Mouse (Mus musculus) heart, postnatal 0 days (tissue): ENCODE measurements around the gene Btd. TPM values are rescaled to one million over a fixed set of nuclear protein-coding genes. Genes with fewer than 3 reads are reported as not detected.
A peak's percentile ranks its signal among the peaks of the same experiment; 100 is the strongest.

ENCODE experiments used
- ATAC-seq: fragments of 200-750 bp; cut with Nextera tagmentation; 2 replicates; pipeline ENCODE4 v1.8.0; 2017; ENCODE audit warnings: low read depth, moderate number of reproducible peaks, moderate library complexity; ENCODE audit not compliant: insufficient read depth
- DNase-seq: peaks from one replicate; pipeline ENCODE4 v3.0.0-alpha.2; 2016; ENCODE audit warnings: low spot score
- H3K27ac ChIP-seq: fragments of 300-500 bp; sonication (generic); 2 replicates; pipeline ENCODE4 v1.5.1; 2014; ENCODE audit warnings: low read depth, mild to moderate bottlenecking
- H3K27me3 ChIP-seq: fragments of 300-500 bp; sonication (generic); 2 replicates; pipeline ENCODE4 v1.6.1; 2014; ENCODE audit warnings: low read length, mixed read lengths; ENCODE audit not compliant: control insufficient read depth, insufficient read depth
- H3K36me3 ChIP-seq: fragments of 300-500 bp; sonication (generic); replicated peaks from 2 replicates; pipeline ENCODE4 v1.6.1; 2014; ENCODE audit warnings: low read length, mixed read lengths; ENCODE audit not compliant: control insufficient read depth, insufficient read depth
- H3K4me1 ChIP-seq: fragments of 300-500 bp; sonication (generic); 2 replicates; pipeline ENCODE4 v1.6.1; 2014; ENCODE audit warnings: antibody characterized with exemption; ENCODE audit not compliant: control insufficient read depth, insufficient read depth
- H3K4me2 ChIP-seq: fragments of 300-500 bp; sonication (generic); 2 replicates; pipeline ENCODE4 v1.6.1; 2014; ENCODE audit warnings: low read depth, mild to moderate bottlenecking, low read length, moderate library complexity
- H3K4me3 ChIP-seq: fragments of 300-500 bp; sonication (generic); 2 replicates; pipeline ENCODE4 v1.5.1; 2014; ENCODE audit warnings: low read depth, low read length
- H3K9ac ChIP-seq: fragments of 300-500 bp; sonication (generic); replicated peaks from 2 replicates; pipeline ENCODE4 v1.6.1; 2014; ENCODE audit warnings: low read depth, low read length, mixed read lengths
- H3K9me3 ChIP-seq: fragments of 300-500 bp; sonication (generic); replicated peaks from 2 replicates; pipeline ENCODE4 v1.6.1; 2016; ENCODE audit warnings: low read length; ENCODE audit not compliant: control insufficient read depth
- CTCF ChIP-seq: IDR thresholded peaks from 2 replicates; pipeline ENCODE4 v1.5.1; 2016; ENCODE audit warnings: antibody characterized with exemption, control low read depth, low read depth
- EP300 ChIP-seq: IDR thresholded peaks from 2 replicates; pipeline ENCODE4 v1.6.1; 2016; ENCODE audit warnings: antibody characterized with exemption, low read depth
- WGBS: fragments of 180-500 bp; shearing (Covaris S2); extraction: QIAGEN DNeasy Blood & Tissue Kit; methylation state at CpG from one replicate; pipeline ENCODE4 v1.1.7; 2014; 5-methylcytosine and 5-hydroxymethylcytosine counted together
- polyA plus RNA-seq: library from polyadenylated mRNA; unstranded; fragments of >200 nt; fragmentation: Nextera tagmentation; extraction: Ambion mirVana; gene quantifications from 2 replicates; pipeline ENCODE4 v1.2.1, GENCODE M21; 2015
- total RNA-seq: library from RNA; depleted of rRNA; stranded (reverse); fragments of >200 nt; gene quantifications from 2 replicates; pipeline ENCODE4 v1.2.3, GENCODE M21; 2014; ENCODE audit warnings: low replicate concordance; rRNA removed

Gene Btd
- total and polyA plus RNA-seq, 2 experiments from 2014 or later: 15.0 to 29.0 TPM

DNA sequence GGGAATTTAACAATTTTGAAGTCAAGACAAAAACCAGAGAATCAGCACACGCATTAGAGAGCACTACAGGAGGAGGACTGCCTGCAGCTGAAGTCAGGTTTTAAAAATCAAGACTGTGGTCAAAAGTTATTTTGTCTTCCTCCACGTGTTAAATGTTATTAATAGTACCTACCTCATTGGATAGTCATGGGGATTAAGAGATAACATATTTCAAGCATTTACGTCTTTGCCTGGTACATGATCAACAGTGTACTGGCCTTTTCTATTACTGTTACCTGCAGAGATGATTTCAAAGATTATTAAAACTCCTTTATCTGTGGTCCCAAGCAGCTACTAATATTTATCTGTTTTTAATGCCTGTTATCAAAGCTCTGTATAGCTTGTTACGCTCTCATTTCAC is 56.9 kb downstream of the Btd start:
- DNase-seq (peak; percentile 34), ATAC-seq (peak; percentile 74)
- Histone ChIP-seq H3K4me2 (no peak overlapping the region), H3K36me3 (peaks cover 35% of the 10 kb centered on the region), H3K9me3 (no peaks in the 10 kb centered on the region), H3K9ac (no peak overlapping the region), H3K27me3 (no peaks in the 10 kb centered on the region), H3K4me1 (peaks cover 14% of the 10 kb centered on the region; the same call in 1 of the 2 replicates), H3K4me3 (no peak overlapping the region), H3K27ac (peak overlapping the region; percentile 76)
- WGBS: 43% methylated on average over 4 of the region's 4 CpGs
- TF ChIP-seq EP300 (no peak), CTCF (no peak)

DNA sequence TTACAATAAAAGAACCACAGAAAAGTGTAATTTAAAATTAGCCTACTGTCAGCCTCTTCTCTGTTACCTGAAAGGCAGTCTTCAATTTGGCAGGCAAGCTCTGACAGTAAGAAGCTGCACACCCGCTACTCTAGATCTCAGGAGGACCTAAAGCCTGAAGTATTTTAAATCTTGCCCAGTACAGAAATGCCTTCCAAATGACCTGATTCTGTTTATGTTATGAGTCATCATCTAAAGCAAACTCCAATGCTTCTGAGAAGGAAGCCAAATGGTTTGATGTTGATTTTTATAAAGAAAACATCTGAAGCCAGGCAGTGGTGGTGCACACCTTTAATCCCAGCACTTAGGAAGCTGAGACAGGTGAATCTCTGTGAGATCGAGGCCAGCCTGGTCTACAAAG is 59.5 kb downstream of the Btd start:
- no peak for TF ChIP-seq EP300
- TF ChIP-seq CTCF: no peak
- peaks cover 54% of the 10 kb centered on the region for H3K36me3 ChIP-seq
- WGBS: 76% methylated on average over 2 of the region's 2 CpGs
- no peaks in the 10 kb centered on the region for H3K27me3 ChIP-seq
- H3K9me3 ChIP-seq: no peaks in the 10 kb centered on the region
- DNase-seq (no peak), ATAC-seq (no peak)
- no peak overlapping the region for H3K4me3 ChIP-seq
- H3K27ac ChIP-seq: no peak overlapping the region
- H3K4me2 ChIP-seq: no peak overlapping the region
- no peak overlapping the region for H3K9ac ChIP-seq
- peaks cover 17% of the 10 kb centered on the region; the same call in 1 of the 2 replicates for H3K4me1 ChIP-seq

DNA sequence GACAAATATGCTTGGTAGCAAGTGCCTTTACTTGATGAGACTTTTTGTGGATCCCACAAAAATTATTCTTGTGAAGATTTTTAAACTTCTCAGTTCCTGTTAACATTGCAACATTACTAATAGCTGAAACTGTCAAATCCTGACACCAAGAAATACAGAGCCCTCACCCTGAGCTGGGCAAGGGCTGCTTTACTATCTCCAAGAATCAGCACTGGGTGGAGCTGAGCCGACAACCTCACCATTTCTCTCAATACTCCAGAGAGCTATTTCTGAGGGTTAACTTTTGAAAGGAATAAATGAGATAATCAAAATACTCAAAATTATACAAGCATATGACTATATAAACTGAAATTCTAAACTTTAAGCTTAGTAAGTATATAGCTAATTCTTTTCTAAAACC is 68.5 kb downstream of the Btd start:
- Histone ChIP-seq H3K27me3 (no peaks in the 10 kb centered on the region), H3K4me2 (no peak overlapping the region), H3K9me3 (no peaks in the 10 kb centered on the region), H3K9ac (no peak overlapping the region), H3K36me3 (peaks cover 39% of the 10 kb centered on the region), H3K4me1 (no peaks in the 10 kb centered on the region), H3K27ac (no peak overlapping the region), H3K4me3 (no peak overlapping the region)
- TF ChIP-seq EP300: no peak
- DNase-seq: no peak
- WGBS: 76% methylated on average over 1 of the region's 1 CpGs
- no peak for ATAC-seq

GRCm38 (mm10) chr14:31715669-31716068 is 74.8 kb downstream of the Btd start:
- no peaks in the 10 kb centered on the region for H3K9me3 ChIP-seq
- no peak overlapping the region for H3K27ac ChIP-seq
- H3K4me2 ChIP-seq: no peak overlapping the region
- H3K27me3 ChIP-seq: no peaks in the 10 kb centered on the region
- H3K4me1 ChIP-seq: no peaks in the 10 kb centered on the region
- no peak overlapping the region for H3K9ac ChIP-seq
- ATAC-seq (no peak), DNase-seq (no peak)
- H3K4me3 ChIP-seq: no peak overlapping the region
- H3K36me3 ChIP-seq: peaks cover 53% of the 10 kb centered on the region
- TF ChIP-seq EP300: no peak
- no peak for TF ChIP-seq CTCF

DNA sequence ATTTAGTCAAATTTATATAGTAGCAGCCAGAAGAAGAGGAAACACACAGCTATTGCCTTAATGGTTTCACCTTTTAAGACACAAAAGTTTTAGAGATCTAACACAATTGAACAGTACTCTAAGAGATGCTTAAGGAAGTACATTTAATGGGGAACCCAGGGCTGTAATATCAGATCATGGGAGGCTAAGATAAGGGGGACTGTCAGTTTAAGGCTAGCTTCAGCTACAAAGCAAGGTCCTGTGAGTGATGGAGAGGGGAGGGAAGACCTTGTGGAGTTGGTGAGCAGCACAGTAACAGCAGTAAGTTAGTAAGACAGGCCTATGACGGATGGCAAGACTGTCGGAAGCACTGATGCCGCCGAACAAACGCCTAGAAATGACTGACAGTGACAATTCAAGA is 76.5 kb downstream of the Btd start:
- WGBS: 92% methylated on average over 5 of the region's 5 CpGs
- ATAC-seq (no peak), DNase-seq (no peak)
- no peak overlapping the region for H3K4me3 ChIP-seq
- H3K4me1 ChIP-seq: no peaks in the 10 kb centered on the region
- no peak overlapping the region for H3K4me2 ChIP-seq
- no peaks in the 10 kb centered on the region for H3K27me3 ChIP-seq
- H3K9me3 ChIP-seq: no peaks in the 10 kb centered on the region
- H3K27ac ChIP-seq: no peak overlapping the region
- peaks cover 58% of the 10 kb centered on the region for H3K36me3 ChIP-seq
- H3K9ac ChIP-seq: no peak overlapping the region
- TF ChIP-seq CTCF (no peak), EP300 (no peak)

Other genes starting within 250 kb of the Btd start
- gene Sh3bp5, start 204.9 kb upstream of the Btd start, total RNA-seq: 10.2 and 14.2 TPM in 2 replicates
- gene Sh3bp5, start 204.9 kb upstream of the Btd start, polyA plus RNA-seq: 37.6 and 43.4 TPM in 2 replicates
- 7.4 and 12.1 TPM in 2 replicates for gene Eaf1, start 146.6 kb upstream of the Btd start, total RNA-seq
- gene Eaf1, start 146.6 kb upstream of the Btd start, polyA plus RNA-seq: 6.5 TPM in 2 replicates
- 9.0 and 21.7 TPM in 2 replicates for gene Mettl6, start 146.0 kb upstream of the Btd start, total RNA-seq
- 23.3 and 26.6 TPM in 2 replicates for gene Mettl6, start 146.0 kb upstream of the Btd start, polyA plus RNA-seq
- 13.8 and 16.4 TPM in 2 replicates for gene Colq, start 49.7 kb upstream of the Btd start, total RNA-seq
- 7.5 and 7.9 TPM in 2 replicates for gene Colq, start 49.7 kb upstream of the Btd start, polyA plus RNA-seq
- not detected in 2 replicates for gene Gm49387, start 150 bp upstream of the Btd start, total RNA-seq
- gene Gm49387, start 150 bp upstream of the Btd start, polyA plus RNA-seq: 1.7 and 1.9 TPM in 2 replicates
- 22.4 and 25.5 TPM in 2 replicates for gene Hacl1, start 258 bp downstream of the Btd start, total RNA-seq
- gene Hacl1, start 258 bp downstream of the Btd start, polyA plus RNA-seq: 9.2 and 12.2 TPM in 2 replicates
- 16.2 and 17.7 TPM in 2 replicates for gene Ankrd28, start 189.6 kb downstream of the Btd start, total RNA-seq
- 3.8 and 4.5 TPM in 2 replicates for gene Ankrd28, start 189.6 kb downstream of the Btd start, polyA plus RNA-seq